Mouse (Mus musculus) forebrain, postnatal 0 days (tissue): ENCODE results near the gene Tmem150b. TPM values are rescaled to one million over a fixed set of nuclear protein-coding genes. Genes with fewer than 3 reads are reported as not detected.

ENCODE experiments used
- ATAC-seq: fragments of 200-750 bp; cut with Nextera tagmentation; 2 replicates; pipeline ENCODE4 v1.8.0; 2017; ENCODE audit warnings: mild to moderate bottlenecking, moderate library complexity
- DNase-seq: peaks from one replicate; pipeline ENCODE4 v3.0.0-alpha.2; 2015
- H3K27ac ChIP-seq: fragments of 300-500 bp; sonication (generic); 2 replicates; pipeline ENCODE4 v1.5.1; 2014; ENCODE audit warnings: low read depth, mild to moderate bottlenecking, antibody characterized with exemption, low read length, moderate library complexity, mixed read lengths
- H3K27me3 ChIP-seq: fragments of 300-500 bp; sonication (generic); 2 replicates; pipeline ENCODE4 v1.6.1; 2014; ENCODE audit warnings: mild to moderate bottlenecking, low read length, mixed read lengths; ENCODE audit not compliant: insufficient read depth
- H3K36me3 ChIP-seq: fragments of 300-500 bp; sonication (generic); 2 replicates; pipeline ENCODE4 v1.6.1; 2014; ENCODE audit warnings: mild to moderate bottlenecking, moderate library complexity; ENCODE audit not compliant: insufficient read depth
- H3K4me1 ChIP-seq: fragments of 300-500 bp; sonication (generic); 2 replicates; pipeline ENCODE4 v1.6.1; 2014; ENCODE audit warnings: antibody characterized with exemption; ENCODE audit not compliant: insufficient read depth
- H3K4me2 ChIP-seq: fragments of 300-500 bp; sonication (generic); 2 replicates; pipeline ENCODE4 v1.6.1; 2014; ENCODE audit warnings: low read depth, mild to moderate bottlenecking, moderate library complexity
- H3K4me3 ChIP-seq: fragments of 300-500 bp; sonication (generic); 2 replicates; pipeline ENCODE4 v1.5.1; 2014; ENCODE audit warnings: low read depth, low read length, mixed read lengths
- H3K9ac ChIP-seq: fragments of 300-500 bp; sonication (generic); 2 replicates; pipeline ENCODE4 v1.6.1; 2014; ENCODE audit warnings: mild to moderate bottlenecking
- H3K9me3 ChIP-seq: fragments of 300-500 bp; sonication (generic); 2 replicates; pipeline ENCODE4 v1.6.1; 2016; ENCODE audit warnings: low read length
- CTCF ChIP-seq: sonication (generic); IDR thresholded peaks from 2 replicates; pipeline ENCODE4 v1.5.1; 2016; ENCODE audit warnings: antibody characterized with exemption, control low read depth, low read depth
- WGBS: fragments of 180-500 bp; shearing (Covaris S2); extraction: QIAGEN DNeasy Blood & Tissue Kit; methylation state at CpG from one replicate; pipeline ENCODE4 v1.1.7; 2014; 5-methylcytosine and 5-hydroxymethylcytosine counted together
- polyA plus RNA-seq: library from polyadenylated mRNA; unstranded; fragments of >200 nt; fragmentation: Nextera tagmentation; extraction: Ambion mirVana; gene quantifications from 2 replicates; pipeline ENCODE4 v1.2.1, GENCODE M21; 2015
- total RNA-seq: library from RNA; depleted of rRNA; stranded (reverse); fragments of >200 nt; gene quantifications from 2 replicates; pipeline ENCODE4 v1.2.3, GENCODE M21; 2014

Tmem150b gene
- total and polyA plus RNA-seq, 2 experiments from 2014 or later = not detected

- ATAC-seq = no peak
- Histone ChIP-seq H3K27me3 (no peaks in the 10 kb centered on the region), H3K36me3 (peaks cover 55% of the 10 kb centered on the region), H3K9me3 (no peaks in the 10 kb centered on the region), H3K4me3 (no peak overlapping the region), H3K4me1 (no peaks in the 10 kb centered on the region), H3K4me2 (no peak overlapping the region), H3K27ac (no peak overlapping the region), H3K9ac (no peak overlapping the region)
- TF ChIP-seq CTCF = no peak
- WGBS = 88% methylated on average over 7 of the region's 7 CpGs
- no peak for DNase-seq
These were observed 49.8 kb downstream of the Tmem150b start for GRCm38 (mm10) chr7:4675200-4675599.

DNA sequence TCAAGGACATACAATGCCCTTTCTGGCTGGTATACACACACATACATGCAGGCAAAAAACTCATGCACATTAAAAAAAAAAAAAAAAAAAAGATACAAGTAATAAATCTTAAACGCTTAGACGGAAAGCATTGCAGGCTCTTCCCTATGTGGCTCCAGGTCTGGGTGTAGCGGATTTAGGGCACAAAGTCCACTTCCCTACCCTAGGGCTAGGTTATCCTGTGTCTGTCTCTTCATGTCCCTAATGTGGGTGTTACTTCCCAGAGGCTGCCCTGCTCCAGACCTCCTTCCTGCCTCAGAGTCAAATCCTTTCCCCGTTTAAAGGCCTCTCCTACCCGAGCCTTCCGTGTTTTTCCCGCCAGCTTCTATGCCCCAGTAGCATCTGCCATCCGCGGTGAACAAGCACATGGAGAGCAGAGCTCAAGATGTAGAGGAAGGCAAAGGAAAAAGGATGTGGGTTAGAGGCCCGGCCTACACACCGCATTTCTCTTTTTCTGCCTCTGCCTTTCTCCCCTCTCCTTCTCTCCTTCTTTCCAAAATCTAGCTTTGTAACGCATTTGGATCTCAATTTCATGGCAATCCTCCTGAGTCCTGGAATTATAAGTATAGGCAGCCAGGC lies 50.8 kb downstream of the Tmem150b start:
- DNase-seq = no peak
- H3K27me3 ChIP-seq = no peaks in the 10 kb centered on the region
- no peak overlapping the region for H3K27ac ChIP-seq
- no peak overlapping the region for H3K4me3 ChIP-seq
- no peak overlapping the region for H3K9ac ChIP-seq
- no peaks in the 10 kb centered on the region for H3K4me1 ChIP-seq
- H3K36me3 ChIP-seq = peaks cover 54% of the 10 kb centered on the region
- WGBS = 93% methylated on average over 12 of the region's 12 CpGs
- no peaks in the 10 kb centered on the region for H3K9me3 ChIP-seq
- TF ChIP-seq CTCF = no peak
- ATAC-seq = no peak
- no peak overlapping the region for H3K4me2 ChIP-seq

DNA sequence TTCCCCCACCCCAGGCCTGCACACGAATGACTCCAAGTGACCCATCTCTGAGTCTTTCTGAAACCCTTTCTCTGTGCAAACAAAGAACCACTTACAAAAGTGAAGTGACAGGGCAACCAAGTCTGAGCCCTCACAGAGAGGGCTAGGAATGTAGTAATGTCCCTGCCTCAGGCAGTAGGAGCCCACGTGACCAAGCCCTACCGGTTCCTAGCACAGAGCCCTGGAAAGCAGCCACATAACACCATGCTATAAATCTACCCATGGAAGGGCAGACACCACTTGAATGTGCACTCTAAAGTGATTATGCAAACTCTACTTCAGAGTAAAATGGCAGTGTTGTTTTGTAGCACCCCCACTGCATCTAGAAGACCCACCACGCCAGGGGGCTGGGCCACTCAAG lies 53.1 kb downstream of the Tmem150b start:
- Histone ChIP-seq H3K4me2 (no peak overlapping the region), H3K27ac (no peak overlapping the region), H3K36me3 (peaks cover 54% of the 10 kb centered on the region), H3K9me3 (no peaks in the 10 kb centered on the region), H3K9ac (no peak overlapping the region), H3K27me3 (no peaks in the 10 kb centered on the region), H3K4me1 (no peaks in the 10 kb centered on the region), H3K4me3 (no peak overlapping the region)
- DNase-seq = no peak
- WGBS = 76% methylated on average over 4 of the region's 4 CpGs
- TF ChIP-seq CTCF = no peak
- ATAC-seq = no peak

DNA sequence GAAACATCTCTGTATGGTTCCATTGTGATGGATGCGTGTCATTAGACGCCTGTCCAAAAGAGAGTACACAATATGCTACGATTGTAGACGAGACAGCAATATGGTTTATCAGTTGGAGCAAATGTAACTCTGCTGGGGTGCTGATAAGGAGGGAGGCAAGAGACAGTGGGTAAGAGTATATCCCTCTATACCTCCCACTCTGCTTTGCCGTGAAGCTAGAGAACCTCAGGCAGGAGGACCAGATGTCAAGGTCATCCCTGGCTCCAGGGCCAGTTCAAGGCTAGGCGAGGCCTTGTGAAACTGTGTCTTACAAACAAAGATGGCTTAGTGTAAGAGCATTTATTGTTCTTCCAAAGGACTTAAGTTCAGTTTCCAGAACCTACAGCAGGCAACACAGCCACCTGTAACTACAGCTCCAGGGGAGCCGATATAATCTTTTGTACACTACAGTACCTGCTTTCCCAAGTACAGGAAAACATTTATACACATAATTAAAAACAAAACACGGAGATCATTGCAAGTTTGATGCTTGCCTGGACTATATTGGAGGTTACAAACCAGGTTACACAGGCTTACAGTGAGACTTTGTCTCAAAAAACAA lies 54.3 kb downstream of the Tmem150b start:
- 95% methylated on average over 8 of the region's 8 CpGs for WGBS
- no peaks in the 10 kb centered on the region for H3K27me3 ChIP-seq
- no peaks in the 10 kb centered on the region for H3K4me1 ChIP-seq
- H3K36me3 ChIP-seq = peaks cover 61% of the 10 kb centered on the region
- no peak for ATAC-seq
- no peak for TF ChIP-seq CTCF
- no peak overlapping the region for H3K4me2 ChIP-seq
- no peak for DNase-seq
- no peak overlapping the region for H3K27ac ChIP-seq
- no peak overlapping the region for H3K4me3 ChIP-seq
- no peak overlapping the region for H3K9ac ChIP-seq
- H3K9me3 ChIP-seq = no peaks in the 10 kb centered on the region

DNA sequence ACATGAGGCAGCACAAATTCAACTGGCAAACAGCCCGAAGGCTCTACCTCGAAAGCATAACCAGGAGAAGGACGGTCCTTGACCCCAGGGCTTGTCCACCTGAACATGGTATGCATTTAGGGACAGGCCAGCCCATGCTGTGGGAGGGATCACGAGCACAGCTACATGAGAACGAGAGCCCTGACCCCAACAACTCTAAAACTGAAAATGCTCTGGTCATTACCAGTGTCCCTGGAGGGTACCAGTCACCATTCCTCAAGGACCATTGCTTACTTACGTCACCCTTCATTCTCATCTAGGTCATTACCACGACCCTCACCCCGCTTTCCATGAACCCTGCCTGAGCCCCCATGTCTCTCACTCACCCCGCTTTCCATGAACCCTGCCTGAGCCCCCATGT lies 55.9 kb downstream of the Tmem150b start:
- DNase-seq = no peak
- TF ChIP-seq CTCF = no peak
- H3K36me3 ChIP-seq = peaks cover 55% of the 10 kb centered on the region

GRCm38 (mm10) chr7:4668506-4668905 lies 56.5 kb downstream of the Tmem150b start:
- no peak for DNase-seq
- no peak overlapping the region for H3K27ac ChIP-seq
- H3K9ac ChIP-seq = no peak overlapping the region
- 97% methylated on average over 8 of the region's 8 CpGs for WGBS
- H3K4me2 ChIP-seq = no peak overlapping the region
- H3K4me3 ChIP-seq = no peak overlapping the region
- ATAC-seq = no peak
- no peaks in the 10 kb centered on the region for H3K27me3 ChIP-seq
- H3K9me3 ChIP-seq = no peaks in the 10 kb centered on the region
- no peaks in the 10 kb centered on the region for H3K4me1 ChIP-seq
- no peak for TF ChIP-seq CTCF
- peaks cover 55% of the 10 kb centered on the region for H3K36me3 ChIP-seq

More for the DNA sequence above, 55.9 kb downstream of the Tmem150b start:
- H3K4me2 ChIP-seq = no peak overlapping the region
- H3K4me3 ChIP-seq = no peak overlapping the region
- ATAC-seq = no peak
- no peaks in the 10 kb centered on the region for H3K4me1 ChIP-seq
- H3K9me3 ChIP-seq = no peaks in the 10 kb centered on the region
- H3K27me3 ChIP-seq = no peaks in the 10 kb centered on the region
- WGBS = 96% methylated on average over 9 of the region's 9 CpGs
- H3K27ac ChIP-seq = no peak overlapping the region
- no peak overlapping the region for H3K9ac ChIP-seq

- H3K27ac ChIP-seq = no peak overlapping the region
- H3K4me3 ChIP-seq = no peak overlapping the region
- 96% methylated on average over 5 of the region's 5 CpGs for WGBS
- no peaks in the 10 kb centered on the region for H3K27me3 ChIP-seq
- H3K9me3 ChIP-seq = no peaks in the 10 kb centered on the region
- peaks cover 60% of the 10 kb centered on the region for H3K36me3 ChIP-seq
- no peak for DNase-seq
- no peak for ATAC-seq
- no peak overlapping the region for H3K4me2 ChIP-seq
- TF ChIP-seq CTCF = no peak
- no peak overlapping the region for H3K9ac ChIP-seq
- H3K4me1 ChIP-seq = no peaks in the 10 kb centered on the region
These were observed 58.2 kb downstream of the Tmem150b start for GRCm38 (mm10) chr7:4666871-4667270.
